Mouse (Mus musculus): ENCODE measurements around the gene Cd200r4. TPM values are rescaled to one million over a fixed set of nuclear protein-coding genes. Genes with fewer than 3 reads are reported as not detected.
"Not testable (repeated sequence)": the region's sequence is repeated elsewhere in the genome, so short reads cannot be mapped to it uniquely, and the experiment has no call there.

The Cd200r4 gene
- under 1 TPM in 1 of 2 experiments, not detected in 1; 0.29 TPM for total RNA-seq (2021)
- long read RNA-seq, experiment 1, result 0 reads
- long read RNA-seq, experiment 2, partial matches to known transcripts, result 0 of 1 reads
- long read RNA-seq, experiment 2, other reads (novel, unspliced or antisense), result 0 of 1 reads

DNA sequence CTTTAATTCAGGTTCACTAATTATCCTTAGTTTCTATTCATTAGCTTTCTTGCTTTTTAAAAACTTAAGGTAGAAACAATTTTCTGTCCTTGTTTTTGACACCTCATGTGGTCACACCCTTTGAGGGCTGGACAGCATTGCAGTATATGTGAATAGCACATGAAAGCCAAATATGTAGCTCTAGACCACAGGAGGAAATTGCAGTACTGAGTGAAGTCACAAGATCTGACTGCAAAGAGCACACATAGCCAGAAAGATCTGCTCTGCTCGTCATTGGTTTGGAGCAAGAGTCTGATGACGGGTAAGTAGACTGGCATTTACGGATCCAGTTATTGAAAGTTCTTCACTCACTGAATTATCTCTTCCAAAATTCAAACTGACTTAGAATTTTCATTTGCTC, at the start of gene Cd200r4:
Gene Cd200r4, plus strand, starts transcription at position 190 of the 400 bp plus-strand sequence.
- DNase-seq (ENCODE audit: low spot score in 2 of 2), result no peak

- DNase-seq (ENCODE audit: low spot score in 2 of 2), result no peak
Measured at GRCm38 (mm10) chr16:44761811-44762210, 49.7 kb upstream of the Cd200r4 start.

GRCm38 (mm10) chr16:44765555-44766319, 45.8 kb upstream of the Cd200r4 start, which contains the start of gene Cd200r1:
Cd200r1 (plus strand) TSS chr16:44765736.
- DNase-seq (ENCODE audit: low spot score in 2 of 2), result no peak

DNA sequence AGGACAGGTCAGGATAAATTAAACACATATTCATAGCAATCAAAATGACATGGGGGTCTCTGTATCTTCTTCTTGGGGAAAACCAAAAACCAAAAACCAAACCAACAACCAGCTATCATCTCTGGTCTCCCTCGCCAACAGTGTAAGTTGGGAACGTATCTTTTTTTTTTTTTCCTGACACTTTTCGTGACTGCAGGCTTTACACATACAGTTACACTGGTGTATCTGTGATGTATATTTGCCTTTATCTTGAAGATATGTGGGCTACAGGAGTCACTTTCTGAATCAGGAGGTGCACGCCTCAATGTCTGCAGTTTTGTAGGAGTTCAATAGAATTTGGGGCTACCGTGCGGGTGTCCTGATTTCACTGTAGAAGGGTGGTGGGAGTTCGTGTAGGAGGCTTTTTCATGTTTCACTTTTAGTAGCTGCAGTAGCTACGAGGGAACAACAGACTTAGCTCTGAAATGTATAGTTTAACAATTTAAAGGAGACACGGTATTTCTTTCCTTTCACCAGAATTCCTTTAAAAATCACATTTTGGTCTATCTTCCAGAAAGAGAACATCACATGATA, 45.1 kb upstream of the Cd200r4 start:
- DNase-seq (ENCODE audit: low spot score in 2 of 2), result no peak

GRCm38 (mm10) chr16:44767506-44767905, 44.0 kb upstream of the Cd200r4 start:
- no peak for DNase-seq (ENCODE audit: low spot score in 2 of 2)

GRCm38 (mm10) chr16:44767967-44768366, 43.6 kb upstream of the Cd200r4 start:
- no peak for DNase-seq (ENCODE audit: low spot score in 2 of 2)

- DNase-seq (ENCODE audit: low spot score in 2 of 2), result no peak
Measured at GRCm38 (mm10) chr16:44772577-44772976, 39.0 kb upstream of the Cd200r4 start.

DNA sequence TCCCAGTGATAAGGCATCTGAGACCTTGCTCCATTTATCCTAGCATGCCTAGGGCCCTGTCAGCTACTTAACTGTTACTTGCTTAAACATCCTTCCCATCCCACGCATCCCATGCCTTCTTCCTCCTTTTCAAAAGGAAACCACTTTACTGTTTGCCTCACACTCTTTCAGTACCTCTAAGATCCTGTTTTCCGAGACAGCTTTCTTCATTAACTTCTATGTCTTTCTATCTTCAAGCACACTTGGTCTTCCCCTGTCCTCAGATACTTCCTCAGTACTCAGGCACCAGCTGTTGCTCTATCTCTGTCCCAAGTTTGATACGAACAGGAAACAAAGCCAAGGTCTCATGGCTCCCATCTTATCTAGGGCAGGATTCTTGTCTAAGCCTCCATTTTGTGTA, 37.9 kb upstream of the Cd200r4 start:
- no peak for DNase-seq (ENCODE audit: low spot score in 2 of 2)

GRCm38 (mm10) chr16:44774201-44774600, 37.3 kb upstream of the Cd200r4 start:
- no peak for DNase-seq (ENCODE audit: low spot score in 2 of 2)

DNA sequence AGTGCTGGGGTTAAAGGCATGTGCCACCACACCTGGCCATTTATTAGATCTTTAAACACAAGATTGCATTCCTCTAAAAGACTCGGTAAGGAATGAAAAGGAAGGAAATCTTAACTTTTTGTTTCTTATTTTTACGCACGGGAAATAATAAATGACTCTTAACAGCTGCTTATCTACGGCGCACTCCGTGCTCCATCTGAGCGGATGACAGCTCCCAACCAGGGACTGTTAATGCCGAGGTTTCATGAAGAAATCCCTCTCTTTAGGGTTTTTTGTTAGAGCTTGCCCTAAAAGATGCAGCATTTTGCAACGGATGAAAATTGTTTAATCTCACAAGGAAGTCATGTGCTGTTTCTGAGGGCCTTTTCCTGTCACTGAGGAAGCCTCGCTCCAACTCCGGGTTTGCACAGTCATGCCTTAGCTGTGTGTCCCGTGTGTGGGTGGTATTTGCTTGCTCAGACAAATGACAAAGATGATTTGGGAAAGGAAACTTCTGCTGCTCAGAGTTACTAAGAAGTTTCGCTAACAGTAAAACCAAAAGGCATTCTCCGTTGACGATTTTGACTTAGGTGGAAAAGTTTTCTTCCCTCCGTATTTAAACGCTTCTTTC, 32.9 kb upstream of the Cd200r4 start:
- no peak for DNase-seq (ENCODE audit: low spot score in 2 of 2)

DNA sequence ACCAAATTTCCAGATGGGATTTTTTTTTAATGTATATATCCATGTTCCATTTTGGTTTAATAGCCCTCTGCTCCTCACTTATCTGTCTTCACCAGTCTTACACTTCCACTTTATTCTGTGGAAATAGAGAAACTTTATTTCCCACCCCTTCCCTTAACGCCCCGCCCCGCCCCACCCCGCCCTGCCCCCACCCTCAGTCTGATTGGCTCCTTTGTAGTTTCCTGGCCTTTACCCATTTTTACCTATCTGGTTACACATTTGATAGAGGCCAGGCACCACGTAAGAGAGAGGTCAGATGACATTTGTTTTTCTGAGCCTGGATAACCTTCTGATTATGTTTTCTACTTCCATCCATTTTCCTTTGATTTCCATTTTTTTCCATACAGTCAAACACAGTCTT, 32.0 kb upstream of the Cd200r4 start:
- no peak for DNase-seq (ENCODE audit: low spot score in 2 of 2)

GRCm38 (mm10) chr16:44780751-44781150, 30.8 kb upstream of the Cd200r4 start:
- DNase-seq (ENCODE audit: low spot score in 2 of 2), result no peak

DNA sequence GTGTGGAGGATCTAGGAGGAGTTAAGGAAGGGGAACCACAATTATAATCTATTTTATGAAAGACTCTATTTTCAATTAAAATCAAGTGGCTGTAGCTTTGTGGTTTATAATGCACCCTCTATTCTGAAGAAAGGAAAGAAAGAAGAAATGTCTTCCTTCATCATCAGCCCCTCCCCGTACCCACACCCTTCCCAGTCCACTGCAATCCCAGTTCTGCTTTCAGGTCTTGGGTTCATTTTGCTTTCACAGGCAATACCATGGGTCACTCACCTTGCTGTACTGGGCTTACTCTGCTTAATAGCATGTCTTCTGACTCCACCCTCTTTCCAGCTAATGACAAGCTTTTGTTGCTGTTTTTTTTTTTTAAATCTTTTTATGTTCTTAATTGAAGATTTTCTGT, 24.6 kb upstream of the Cd200r4 start:
- DNase-seq (ENCODE audit: low spot score in 2 of 2), result no peak

GRCm38 (mm10) chr16:44794416-44794815, 17.1 kb upstream of the Cd200r4 start:
- DNase-seq (ENCODE audit: low spot score in 2 of 2), result no peak

DNA sequence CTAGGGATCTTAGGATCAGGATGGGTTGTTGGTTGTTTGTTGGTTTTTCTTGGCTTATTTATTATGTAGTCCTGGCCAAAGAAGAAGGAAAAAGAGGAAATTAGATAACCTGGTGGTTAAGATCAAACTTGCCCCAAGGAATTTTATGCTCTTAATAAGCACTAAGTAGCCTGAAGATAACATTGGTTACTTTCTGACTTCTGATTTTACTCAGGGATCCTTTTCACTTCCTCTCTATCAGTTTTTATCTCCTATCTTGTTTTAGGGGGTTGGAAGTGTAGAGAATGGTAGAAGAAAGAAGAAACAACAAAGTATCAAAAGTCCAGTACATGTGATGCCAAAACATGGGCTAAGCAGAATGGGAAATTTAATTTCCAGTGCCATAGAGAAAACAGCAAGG, 5.6 kb upstream of the Cd200r4 start:
- DNase-seq (ENCODE audit: low spot score in 2 of 2), result no peak

DNA sequence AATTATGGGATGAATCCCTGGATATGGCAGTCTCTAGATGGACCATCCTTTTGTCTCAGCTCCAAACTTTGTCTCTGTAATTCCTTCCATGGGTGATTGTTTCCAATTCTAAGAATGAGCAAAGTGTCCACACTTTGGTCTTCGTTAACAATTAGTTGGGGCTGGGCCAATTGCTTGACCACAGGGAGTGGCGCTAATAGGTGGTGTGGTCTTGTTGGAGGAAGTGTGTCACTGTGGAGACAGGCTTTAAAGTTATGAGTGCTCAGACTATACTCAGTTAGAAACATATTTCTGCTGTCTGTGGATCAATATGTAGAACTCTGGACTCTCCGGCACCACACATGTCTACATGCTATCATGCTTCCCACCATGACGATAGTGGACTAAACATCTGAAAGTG, 1.3 kb upstream of the Cd200r4 start:
- DNase-seq (ENCODE audit: low spot score in 2 of 2), result not testable (repeated sequence)

GRCm38 (mm10) chr16:44812468-44813065, 1.0 kb downstream of the Cd200r4 start:
- no peak for DNase-seq (ENCODE audit: low spot score in 2 of 2)

- DNase-seq (ENCODE audit: low spot score in 2 of 2), result no peak
Measured at GRCm38 (mm10) chr16:44818010-44818409, 6.5 kb downstream of the Cd200r4 start.

DNA sequence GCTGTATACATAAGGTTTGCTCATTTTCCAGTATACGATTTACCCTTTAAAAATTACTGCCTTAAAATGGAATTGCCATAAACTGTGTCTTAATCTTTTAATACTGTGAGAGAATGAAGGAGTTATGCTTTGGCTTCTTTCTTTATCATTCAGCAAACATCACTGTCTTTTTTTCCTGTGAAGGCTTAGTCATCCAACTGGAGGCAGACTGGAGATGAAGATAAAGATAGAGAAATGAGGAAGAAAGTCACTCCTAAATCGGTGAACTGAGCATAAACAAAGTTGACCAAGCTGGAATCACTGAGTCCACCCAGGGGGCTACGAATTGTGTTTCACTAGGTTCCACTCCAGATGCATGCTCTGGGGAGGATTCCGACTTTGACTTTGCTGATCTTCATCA, 9.0 kb downstream of the Cd200r4 start:
- DNase-seq (ENCODE audit: low spot score in 2 of 2), result no peak

DNA sequence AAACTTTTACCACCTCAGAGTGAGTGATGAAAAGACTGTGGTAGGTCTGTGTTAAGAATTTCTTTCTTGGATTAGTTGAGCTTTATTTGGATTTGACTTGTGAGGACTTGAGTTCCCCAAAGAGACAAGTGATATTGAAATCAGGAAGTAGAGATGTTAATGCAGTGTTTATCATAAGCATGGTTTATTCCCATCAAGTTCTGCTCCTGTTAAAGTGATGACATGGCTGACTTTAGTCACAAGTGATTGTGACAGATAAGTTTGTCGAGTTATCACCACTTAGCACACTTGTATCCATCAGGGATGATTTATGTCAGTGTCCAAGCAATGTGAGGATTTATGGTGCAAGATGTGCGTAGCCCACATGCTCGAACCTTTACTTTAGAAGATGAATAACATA, 20.8 kb downstream of the Cd200r4 start:
- no peak for DNase-seq (ENCODE audit: low spot score in 2 of 2)

DNA sequence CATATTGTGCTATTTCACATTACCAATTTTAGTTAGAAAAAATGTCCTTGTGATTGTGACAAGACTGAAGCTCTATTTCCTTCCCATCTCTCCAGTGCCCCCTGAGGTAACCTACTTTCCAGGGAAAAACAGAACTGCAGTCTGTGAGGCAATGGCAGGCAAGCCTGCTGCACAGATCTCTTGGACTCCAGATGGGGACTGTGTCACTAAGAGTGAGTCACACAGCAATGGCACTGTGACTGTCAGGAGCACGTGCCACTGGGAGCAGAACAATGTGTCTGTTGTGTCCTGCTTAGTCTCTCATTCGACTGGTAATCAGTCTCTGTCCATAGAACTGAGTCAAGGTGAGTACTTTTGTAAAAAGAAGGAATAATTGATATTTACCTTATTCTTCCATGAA, 21.7 kb downstream of the Cd200r4 start:
- DNase-seq (ENCODE audit: low spot score in 2 of 2), result peak; percentile 18 to 20

DNA sequence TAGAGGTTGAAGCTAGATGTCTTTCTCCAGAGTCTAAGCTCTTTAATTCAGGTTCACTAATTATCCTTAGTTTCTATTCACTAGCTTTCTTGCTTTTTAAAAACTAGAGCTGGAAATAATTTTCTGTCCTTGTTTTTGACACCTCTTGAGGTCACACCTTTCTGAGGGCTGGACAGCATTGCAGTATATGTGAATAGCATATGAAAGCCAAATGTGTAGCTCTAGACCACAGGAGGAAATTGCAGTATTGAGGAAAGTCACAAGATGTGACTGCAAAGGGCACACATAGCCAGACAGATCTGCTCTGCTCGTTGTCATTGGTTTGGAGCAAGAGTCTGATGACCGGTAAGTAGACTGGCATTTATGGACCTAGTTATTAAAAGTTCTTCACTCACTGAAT, 55.3 kb downstream of the Cd200r4 start, which contains the start of gene Cd200r2:
Gene Cd200r2, plus strand, starts transcription at position 301 of the 400 bp plus-strand sequence.
- no peak for DNase-seq (ENCODE audit: low spot score in 2 of 2)

All from adrenal gland, adult 18-20 months (tissue).